Mouse (Mus musculus) cerebellum, postnatal 36 days (tissue): ENCODE measurements around the gene Chpt1.
"Not testable (repeated sequence)": the region's sequence is repeated elsewhere in the genome, so short reads cannot be mapped to it uniquely, and the experiment has no call there.

Source experiments
- DNase-seq, 2 experiments: peaks; one replicate each; pipeline ENCODE4 v3.0.0; 2021 to 2022; ENCODE audit warnings: mixed read lengths in 2 of 2

Gene Chpt1

DNA sequence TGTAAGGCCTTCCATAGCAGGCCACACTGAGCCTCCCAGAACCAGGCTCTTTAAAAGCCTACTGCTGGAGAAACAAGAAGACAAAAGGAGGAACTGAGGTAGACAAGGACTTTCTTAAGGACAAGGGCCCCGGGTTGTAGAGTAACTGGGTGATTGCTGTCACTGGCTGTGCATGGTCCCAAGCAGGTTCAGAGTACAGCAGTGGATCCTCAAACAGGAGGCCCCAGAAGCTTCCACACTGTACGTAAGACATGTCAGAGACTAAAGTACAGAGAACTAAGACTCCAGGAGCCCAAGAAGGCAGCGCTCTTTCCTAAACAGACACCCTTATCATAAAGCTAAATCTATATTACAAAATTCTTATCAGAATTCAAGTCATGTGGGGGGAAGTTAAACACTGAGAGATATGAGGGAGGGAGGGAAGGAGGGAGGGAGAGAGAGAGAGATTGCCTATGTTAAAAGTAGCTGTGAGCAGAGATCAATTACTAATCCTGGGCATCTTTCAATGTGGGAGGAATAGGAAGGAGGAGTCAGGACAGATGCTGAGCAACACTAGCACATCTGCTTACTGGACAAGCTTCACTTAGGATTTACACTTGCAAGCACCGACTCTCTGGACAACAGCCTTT lies 8.8 kb downstream of the Chpt1 start:
- no peak for DNase-seq

DNA sequence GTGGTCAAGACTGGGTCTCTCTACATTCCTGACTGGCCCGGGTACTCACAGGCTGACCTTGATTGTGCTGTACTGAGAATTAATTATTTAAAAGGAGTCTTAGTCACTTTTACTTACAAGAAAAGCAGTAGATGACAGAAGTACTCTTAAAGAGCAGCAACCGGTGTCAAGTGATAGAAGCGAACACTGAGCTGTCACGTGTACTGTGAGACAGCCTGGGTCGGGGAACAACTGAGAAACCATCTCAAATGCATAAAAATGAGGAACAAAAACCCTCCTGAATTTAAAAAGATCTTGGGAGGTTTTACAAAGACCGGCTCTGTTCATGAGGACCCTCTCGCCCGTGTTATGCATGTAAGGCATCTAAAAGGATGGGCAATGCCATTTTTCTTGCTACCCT lies 11.2 kb downstream of the Chpt1 start:
- DNase-seq = no peak

DNA sequence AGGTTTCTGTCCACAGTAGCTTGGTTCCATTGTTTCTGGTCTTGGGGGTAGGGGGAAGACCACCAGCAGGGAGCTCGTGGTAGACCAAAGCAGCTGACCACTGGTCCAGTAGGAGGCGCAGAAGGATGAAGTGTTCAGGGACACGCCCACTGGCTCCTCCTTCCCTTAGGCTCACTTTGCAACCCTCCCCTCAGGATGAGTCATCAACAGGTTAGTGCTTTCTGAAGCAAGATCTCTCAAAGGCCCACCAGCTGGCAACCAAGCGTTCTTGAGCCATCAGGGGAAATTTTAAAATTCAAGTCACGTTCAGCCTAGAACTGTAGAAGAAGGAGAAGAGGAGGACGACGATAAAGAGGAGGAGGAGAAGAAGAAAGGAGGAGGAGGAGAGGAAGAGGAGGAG lies 12.2 kb downstream of the Chpt1 start:
- no peak for DNase-seq

DNA sequence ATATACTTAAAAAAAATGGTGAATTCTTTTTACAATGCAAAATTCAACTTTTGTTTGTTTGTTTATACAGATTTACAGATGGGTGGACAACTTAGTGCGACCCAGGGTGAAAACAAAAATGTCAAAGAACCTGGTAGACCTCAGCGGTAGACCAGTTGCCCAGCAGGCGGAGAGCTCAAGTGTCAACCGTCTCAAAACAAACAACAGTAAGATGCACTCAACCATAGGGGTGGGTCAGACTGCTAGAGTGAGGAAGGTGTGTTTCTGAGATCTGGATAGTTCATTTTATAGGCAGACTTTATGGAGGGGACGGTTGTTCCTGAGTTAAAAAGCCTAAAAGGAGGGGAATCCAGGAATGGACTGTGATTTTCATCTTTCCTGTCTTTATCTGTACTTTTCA lies 15.2 kb downstream of the Chpt1 start:
- DNase-seq = no peak

DNA sequence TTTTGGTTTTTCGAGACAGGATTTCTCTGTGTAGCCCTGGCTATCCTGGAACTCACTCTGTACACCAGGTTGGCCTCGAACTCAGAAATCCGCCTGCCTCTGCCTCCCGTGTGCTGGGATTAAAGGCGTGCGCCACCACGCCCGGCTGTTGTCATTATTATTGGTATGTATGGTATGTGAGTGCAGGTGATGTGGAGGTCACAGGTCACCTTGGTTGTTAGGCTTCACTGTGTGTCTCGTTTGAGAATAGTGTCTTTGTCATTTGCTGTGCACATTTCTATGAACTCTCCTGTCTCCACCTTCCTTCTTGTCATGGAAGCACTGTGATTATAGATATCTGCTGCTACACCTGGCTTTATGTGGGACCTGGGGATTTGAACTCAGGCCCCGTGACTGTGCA lies 21.0 kb downstream of the Chpt1 start:
- not testable (repeated sequence) for DNase-seq

DNA sequence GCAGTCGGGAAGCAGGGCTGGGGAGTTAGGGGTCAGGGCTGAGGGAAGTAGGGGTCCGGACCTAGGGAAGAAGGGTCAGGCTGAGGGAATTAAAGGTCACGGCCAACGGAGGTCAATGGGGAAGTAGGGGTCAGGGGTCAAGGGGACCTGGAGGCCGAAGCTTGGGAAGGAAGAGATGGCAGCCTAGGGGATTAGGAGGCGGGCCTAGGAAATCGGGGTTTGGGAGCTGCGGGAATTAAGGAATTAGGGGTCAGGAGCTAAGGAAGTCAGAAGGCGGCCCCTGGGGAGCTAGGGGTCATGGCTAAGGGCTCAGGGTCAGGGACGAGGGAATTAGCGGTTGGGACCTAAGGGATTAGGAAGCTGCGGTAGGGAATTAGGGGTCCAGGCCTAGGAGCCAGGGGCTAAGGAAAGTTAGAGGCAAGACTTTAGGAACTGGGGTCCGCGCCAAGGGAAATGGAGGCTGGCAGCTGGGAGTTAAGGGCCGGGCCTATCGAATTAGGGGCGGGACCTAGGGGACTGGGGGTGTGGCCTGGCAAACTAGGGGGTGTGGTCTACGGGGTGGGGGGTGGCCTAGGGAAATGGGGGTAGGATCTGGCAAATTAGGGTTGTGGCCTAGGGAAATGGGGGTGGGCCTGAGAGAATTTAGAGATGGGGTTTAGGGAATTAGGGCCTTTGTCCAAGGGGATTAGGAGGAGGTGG lies 43.6 kb downstream of the Chpt1 start:
- DNase-seq = no peak

DNA sequence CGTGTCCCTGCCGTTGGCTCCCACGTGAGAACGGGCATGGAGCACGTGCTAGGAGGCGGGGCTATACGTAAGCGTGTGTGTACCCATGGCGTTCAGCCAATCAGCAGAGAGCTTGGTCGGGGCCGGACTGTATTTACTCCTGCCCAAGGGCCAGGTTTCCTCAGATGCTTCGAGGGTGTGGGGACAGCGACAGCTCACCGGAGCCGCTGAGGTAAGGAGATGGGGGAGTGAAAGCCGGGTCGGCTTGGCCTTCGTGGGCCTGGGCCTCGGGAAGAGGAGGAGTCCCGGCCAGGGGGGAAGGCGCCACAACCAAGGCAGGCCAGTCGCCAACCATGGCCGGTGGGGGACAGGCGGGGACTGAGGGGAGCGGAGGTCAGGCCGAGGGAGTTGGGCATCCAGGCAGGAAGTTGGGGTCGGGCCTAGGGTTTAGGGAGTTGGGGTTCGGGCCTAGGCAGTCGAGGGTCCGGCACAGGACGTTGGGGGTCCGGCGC lies 44.3 kb downstream of the Chpt1 start, which contains the start of gene Sycp3:
Sycp3 (plus strand) TSS at position 68 of the 491 bp plus-strand sequence.
- DNase-seq = no peak

DNA sequence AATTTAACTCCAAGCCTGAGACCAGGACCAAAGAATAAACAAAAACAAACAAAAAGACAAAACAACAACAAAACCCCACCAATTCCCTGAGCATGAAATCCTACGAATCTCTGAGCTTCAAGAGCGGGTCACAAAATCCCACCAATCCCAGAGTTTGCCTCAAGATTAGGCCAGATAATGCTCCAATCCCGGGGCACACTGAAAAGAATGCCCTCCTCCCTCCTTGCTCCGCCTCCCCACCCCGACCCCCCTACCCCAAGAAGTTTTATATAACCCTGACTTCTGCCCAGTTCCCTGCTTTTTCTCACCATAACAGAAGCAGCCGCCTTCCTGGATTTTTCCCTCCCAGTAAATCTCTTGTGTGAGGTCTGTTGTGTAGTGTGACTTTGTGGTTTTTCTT lies 46.1 kb downstream of the Chpt1 start:
- DNase-seq = no peak

DNA sequence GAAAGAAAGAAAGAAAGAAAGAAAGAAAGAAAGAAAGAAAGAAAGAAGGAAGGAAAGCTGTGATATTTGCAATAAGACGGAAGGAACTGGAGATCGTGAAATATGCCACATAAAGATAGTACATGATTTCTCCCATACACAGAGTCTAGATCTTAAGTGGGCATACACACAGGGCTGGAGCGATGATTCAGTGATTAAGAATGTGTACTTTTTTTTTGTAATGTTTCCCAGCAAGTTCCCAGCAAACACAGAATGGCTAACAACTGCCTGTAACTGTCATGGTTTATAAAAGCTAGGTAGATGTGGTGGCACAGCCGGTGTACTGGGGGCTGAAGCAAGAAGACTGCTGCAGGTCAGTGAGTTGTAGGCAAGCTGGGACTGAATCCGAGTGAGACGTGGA lies 51.9 kb downstream of the Chpt1 start:
- no peak for DNase-seq

DNA sequence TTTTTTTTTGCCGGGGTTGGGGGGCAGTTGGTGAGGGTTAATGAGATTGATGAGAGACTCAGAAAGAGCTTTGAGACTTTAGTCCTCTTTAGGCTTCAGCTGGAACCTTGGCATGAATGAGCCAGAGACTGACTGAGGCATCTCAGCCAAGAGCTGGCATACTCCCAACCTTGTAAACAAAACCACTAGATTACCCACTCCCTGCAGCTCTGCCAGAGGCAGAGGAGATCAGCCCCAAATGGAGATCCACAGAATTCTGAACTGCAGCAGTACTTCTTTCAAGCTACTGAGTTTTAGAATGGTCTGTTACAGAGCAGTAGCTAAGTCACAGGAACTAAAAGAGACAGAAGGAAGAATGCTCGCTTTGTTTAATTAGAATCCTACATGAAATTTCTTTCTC lies 52.7 kb downstream of the Chpt1 start:
- DNase-seq = peak; percentile 47 to 53

DNA sequence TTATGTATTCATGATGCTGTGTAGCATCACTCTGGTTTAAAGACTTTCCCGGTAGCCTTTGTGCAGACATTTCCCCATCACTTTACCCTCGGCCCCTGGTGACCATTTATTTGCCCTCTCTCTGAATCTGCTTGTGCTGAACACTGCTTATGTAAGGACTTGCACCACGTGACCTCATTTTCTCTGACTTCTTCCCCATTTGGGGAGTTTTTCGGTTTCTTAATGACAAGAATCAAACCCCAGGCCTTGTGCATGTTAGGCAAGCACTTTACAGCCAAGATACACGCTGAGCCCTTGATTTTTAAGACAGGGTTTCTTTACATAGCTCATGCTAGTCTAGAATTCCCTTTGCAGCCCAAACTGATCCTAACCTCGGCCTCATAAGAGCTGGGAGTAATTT lies 62.6 kb downstream of the Chpt1 start:
- DNase-seq = no peak

DNA sequence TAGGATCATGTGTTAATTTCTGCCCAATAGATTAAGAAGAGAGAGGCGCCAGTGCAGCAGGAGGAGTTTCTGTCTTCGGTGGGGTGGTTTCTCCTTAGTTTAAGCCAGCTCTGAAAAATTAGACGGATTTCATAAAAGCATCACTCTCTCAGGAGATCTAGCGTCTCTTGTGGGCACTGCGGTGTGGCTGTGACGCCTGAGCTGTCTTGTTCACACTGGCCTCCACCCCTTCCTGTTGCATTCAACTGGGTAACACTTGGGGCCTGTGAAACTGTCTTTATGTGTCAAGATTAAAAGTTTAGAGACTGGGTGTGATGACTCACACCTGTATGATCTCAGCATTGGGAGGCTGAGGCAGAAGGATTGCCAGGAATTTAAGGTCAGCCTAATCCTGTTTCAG lies 75.9 kb downstream of the Chpt1 start:
- DNase-seq = no peak

DNA sequence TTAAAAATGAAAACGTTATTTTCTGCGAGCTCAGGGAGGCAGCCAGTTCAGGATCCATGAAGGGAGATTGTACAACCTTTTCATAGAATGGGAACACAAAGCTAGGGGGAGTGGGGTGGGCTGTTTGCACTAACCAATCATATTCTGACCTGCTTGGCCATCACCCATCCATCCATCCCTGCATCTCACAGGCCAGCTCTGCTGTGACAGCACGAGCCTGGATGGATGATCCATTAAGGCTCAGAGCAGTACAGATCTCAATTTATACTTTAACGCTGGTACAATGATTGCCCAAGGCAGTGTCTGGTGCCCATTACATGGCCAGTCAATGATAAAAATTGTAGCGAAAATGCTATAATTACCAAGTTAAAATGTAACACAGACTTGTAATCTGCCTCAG lies 77.0 kb downstream of the Chpt1 start:
- DNase-seq = no peak

DNA sequence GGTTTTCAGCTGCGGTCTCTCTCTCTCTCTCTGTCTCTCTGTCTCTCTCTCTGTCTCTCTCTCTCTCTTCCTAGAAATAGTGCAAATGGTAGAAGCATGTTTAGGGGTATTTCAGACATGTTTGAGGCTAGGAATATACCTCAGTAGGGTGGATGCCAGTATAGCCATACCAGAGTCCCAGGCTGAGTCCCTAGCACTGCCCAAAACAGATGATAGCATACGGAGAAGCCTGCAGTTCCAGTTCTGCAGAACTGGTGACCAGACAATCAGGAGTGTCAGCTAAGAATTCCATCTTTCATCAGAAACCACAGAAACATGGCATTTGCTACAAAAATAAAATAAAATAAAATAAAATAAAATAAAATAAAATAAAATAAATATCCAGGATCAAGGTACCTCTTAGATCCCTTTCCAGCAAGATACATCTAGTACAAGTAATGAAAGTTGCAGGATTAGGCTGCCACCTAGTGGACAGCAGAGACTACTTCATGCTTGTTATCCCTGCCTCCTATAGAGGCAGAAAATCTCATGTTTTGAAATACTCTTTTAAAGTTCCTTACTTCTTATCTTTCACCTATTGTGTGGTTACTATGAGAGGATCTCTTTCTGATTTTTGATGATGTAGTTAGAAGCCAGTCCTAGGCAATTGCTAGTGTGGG lies 77.6 kb downstream of the Chpt1 start:
- DNase-seq = peak; percentile 44 to 61

DNA sequence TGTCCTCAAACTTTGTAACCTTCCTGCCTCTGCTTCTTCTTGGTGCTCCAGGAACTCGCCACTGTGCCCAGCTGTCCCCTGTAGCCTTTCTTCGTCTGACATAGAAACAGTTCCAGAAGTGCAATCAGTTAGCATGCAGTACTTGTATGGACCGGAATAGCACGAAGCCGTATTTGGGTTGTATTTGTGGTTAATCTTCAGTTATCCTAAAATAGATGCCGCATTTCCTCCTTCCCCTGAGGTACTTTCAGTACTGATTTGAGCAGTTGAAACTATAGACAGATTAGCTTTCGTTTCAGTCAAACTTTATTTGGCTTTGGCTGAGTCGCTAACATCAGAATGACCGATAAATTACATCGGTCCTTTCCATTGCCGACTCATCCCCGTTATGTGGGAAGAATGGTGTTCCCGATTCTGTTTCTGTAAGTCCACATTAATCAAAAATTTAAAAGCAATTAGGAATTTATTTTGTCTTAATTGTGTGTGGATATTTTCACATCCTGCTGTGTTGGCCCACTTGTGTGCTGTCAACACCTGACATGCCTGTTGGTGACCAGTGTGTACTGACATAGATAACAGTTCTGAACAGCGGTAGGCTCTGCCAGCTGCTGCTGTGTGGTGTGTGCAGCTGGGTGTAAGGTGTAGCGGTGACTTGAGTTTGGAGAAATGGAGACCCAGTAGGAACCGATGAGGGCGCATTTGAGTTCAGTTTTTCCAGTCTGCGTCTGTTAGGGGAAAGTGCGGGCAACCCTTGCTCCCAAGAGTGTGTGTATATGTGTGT lies 83.0 kb downstream of the Chpt1 start:
- DNase-seq = no peak

DNA sequence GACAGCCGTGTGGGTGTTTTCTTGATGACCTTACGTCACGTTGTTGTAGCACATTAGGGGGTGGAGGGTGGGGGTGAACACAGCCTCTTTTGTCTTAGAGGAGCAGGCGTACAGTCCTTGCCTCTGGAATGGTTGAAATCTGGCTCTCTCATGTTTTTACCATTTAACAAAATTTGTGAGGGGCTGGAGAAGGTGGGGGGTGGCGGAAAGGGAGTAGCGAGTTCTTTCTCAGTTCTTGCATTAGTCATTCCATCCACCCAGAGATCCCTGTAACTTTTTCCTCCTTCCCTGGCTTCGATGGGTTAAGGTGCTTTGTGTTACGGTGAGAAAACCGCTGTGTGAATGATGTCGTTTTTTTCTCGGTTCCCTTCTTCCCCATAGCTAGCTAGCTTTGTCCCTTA lies 83.7 kb downstream of the Chpt1 start:
- no peak for DNase-seq

DNA sequence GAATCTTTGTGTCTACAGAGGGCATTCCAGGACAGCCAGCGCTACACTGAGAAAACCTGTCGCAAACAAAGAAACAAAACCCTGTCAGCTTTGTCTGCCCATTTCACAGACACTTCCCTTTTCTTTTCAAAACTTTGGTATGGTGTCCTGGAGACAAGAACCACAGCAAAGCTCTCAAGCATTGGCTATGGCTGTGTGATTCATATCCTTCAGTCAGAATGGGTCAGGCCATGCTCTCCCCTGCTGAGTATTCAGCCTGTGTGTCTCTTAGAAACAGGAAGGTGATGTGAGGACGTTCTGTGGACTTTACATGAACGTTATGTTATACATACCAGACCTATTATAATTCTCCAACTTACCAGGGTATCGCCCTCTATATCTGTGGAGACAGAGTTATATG lies 86.2 kb downstream of the Chpt1 start:
- DNase-seq = no peak

DNA sequence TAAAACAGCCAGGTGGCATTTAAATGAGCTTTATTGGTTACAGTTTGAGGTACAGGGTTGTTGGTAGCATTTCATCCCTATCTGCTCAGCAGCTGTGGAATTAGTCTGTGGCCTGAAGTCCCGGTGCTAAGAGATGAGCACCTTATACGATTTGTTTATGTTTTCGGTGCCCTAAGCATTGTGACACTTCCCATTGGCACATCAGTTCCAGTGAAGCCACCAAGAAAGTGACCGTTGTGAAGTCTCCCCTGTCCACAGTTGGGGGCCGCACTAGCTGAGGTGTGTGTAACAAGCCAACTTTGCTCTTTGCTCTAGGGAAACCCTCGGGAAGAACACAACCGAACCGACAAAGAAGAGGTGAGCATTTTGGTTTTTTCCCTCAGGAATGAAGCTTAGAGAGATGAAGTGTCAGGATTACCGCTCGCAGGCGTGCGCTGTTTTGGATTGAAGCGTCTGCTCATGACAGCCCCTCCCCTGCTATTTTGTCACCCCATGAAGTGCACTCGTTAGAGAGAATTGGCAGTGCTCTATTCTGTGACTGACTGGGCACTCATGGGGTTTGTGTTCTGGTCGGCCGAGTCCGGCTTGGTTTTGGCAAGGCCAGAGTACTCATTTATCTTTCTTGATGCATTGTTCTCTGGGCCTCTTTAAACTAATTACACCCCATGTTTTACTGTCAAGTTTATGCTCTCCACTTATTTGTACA lies 91.4 kb downstream of the Chpt1 start:
- no peak for DNase-seq

DNA sequence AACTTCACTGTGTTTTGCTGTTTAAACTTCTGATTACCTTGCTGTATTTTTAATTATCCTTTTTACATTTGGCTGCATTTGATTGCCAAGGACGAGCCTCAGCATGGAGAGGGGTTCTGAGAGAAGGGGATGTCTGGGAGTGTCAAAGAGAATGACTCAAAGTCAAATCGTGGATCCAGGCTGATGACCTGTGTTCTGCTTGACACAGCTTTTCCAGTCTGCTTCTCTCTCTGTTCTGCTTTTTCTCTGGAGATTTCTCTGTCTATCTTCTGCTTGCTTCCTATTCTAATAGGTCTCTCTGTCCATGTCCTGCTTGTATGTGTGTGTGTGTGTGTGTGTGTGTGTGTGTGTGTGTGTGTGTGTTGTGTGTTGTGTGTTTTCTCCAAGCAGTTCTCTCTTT lies 94.1 kb downstream of the Chpt1 start:
- DNase-seq = no peak

DNA sequence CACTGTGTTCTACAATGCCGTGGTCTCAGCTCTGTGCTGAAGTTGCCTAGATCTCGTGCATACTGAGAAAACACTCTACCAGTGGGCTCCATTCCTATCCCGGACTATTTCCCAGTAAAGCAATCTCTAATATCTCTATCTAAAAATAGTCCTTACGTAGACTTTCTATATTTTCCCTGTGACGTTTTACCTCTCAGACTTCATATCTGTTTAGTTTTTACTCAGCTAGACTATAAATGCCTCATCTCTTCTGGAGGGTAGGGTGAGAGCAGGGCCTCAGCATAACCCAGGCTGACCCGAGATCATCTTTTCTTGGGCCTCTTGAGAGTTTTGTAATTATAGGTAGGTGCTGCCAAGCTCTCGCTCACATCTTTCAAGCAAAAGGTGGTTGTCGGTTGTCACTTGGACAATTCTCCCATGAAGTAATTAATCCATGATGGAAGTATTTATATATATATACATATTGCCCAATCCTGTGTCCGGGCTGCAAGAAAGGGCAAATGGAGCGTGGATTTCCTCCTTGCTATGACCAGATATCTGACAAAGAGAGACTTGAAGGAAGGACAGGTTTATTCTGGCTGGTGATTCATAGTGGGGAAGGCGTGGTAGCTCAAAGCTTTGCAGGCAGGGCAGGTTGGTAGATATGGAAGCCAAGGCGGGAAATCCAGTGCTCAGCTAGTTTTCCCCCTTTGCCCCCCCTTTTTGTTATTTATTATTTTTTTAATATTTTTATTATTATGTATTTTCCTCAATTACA lies 95.8 kb downstream of the Chpt1 start:
- DNase-seq = no peak

DNA sequence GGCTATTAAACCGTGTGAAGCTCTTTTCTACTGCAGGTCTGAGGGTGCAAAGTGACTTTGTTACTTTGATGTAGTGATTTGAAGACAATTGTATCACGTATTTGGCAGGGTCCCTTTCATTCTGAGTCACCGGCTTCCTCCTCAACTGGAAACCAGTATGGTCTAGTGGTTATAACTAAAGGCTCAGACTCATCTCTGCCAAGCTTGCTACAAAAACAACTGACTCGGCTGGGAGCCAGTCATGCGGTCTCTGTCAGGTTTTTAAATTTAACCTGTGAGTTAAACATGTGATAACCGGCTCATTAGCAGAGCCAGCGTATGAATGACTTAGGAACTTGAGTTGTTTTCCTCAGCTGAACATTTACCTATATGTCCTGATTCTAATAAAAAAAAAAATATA lies 98.1 kb downstream of the Chpt1 start:
- peak; percentile 34 for DNase-seq

DNA sequence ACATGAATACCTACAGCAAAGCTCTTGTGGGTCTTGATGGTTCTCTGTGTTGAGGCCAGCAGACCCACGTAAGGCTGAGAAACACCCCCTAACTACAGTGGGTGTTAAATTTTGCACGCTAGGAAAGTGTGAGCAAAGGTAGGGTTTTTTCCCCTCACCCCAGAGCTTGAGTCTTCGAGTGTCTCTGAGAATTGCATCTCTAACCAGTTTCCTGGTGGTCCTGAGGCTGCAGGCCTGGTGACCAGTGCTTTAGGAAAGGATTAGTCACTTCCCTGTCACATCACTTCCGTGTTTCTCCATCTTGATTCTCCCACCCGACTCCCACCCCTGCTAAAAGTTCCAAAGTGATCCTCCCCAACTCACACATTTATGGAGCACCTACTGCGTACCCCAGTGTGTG lies 99.7 kb downstream of the Chpt1 start:
- no peak for DNase-seq
